Mouse (Mus musculus) limb, embryonic 10.5 days (tissue): Measurements from ENCODE around the gene Rnf123. TPM values are rescaled to one million over a fixed set of nuclear protein-coding genes. Genes with fewer than 3 reads are reported as not detected.

Source experiments
- DNase-seq: peaks from one replicate; pipeline ENCODE4 v3.0.0-alpha.2; 2017; ENCODE audit warnings: low spot score
- H3K27ac ChIP-seq: fragments of 300-500 bp; sonication (generic); 2 replicates; pipeline ENCODE4 v1.5.1; 2016; ENCODE audit warnings: mild to moderate bottlenecking
- H3K27me3 ChIP-seq: fragments of 300-500 bp; sonication (generic); 2 replicates; pipeline ENCODE4 v1.6.1; 2016; ENCODE audit warnings: low read depth, mild to moderate bottlenecking; ENCODE audit not compliant: poor library complexity, severe bottlenecking
- H3K36me3 ChIP-seq: fragments of 300-500 bp; sonication (generic); 2 replicates; pipeline ENCODE4 v1.6.1; 2016; ENCODE audit warnings: mild to moderate bottlenecking, moderate library complexity
- H3K4me1 ChIP-seq: fragments of 300-500 bp; sonication (generic); 2 replicates; pipeline ENCODE4 v1.6.1; 2016
- H3K4me3 ChIP-seq: fragments of 300-500 bp; sonication (generic); 2 replicates; pipeline ENCODE4 v1.5.1; 2016; ENCODE audit warnings: mild to moderate bottlenecking, moderate library complexity
- H3K9me3 ChIP-seq: fragments of 300-500 bp; sonication (generic); replicated peaks from 2 replicates; pipeline ENCODE4 v1.6.1; 2016; ENCODE audit warnings: mild to moderate bottlenecking
- WGBS: fragments of 180-500 bp; shearing (Covaris S2); methylation state at CpG from one replicate; pipeline ENCODE4 v1.1.7; 2016; 5-methylcytosine and 5-hydroxymethylcytosine counted together
- polyA plus RNA-seq: library from polyadenylated mRNA; unstranded; fragments of >200 nt; fragmentation: Nextera tagmentation; extraction: Ambion mirVana; gene quantifications from 2 replicates; pipeline ENCODE4 v1.2.1, GENCODE M21; 2016

Gene Rnf123
- polyA plus RNA-seq, 1 experiment from 2014 or later = 37.5 TPM

GRCm38 (mm10) chr9:108053665-108054225, 29.4 kb downstream of the Rnf123 start:
- 0 out of 2 replicates have a peak overlapping the region, but pooled peaks have one; percentile 34 for H3K4me3 ChIP-seq
- 94% methylated on average over 15 of the region's 15 CpGs for WGBS
- H3K36me3 ChIP-seq = peaks cover 79% of the 10 kb centered on the region
- no peaks in the 10 kb centered on the region for H3K9me3 ChIP-seq
- no peak for DNase-seq
- 0 out of 2 replicates have a peak overlapping the region, but pooled peaks have one; percentile 16 for H3K27ac ChIP-seq
- no peaks in the 10 kb centered on the region for H3K27me3 ChIP-seq
- peaks cover 22% of the 10 kb centered on the region for H3K4me1 ChIP-seq

GRCm38 (mm10) chr9:108052885-108053664, 30.1 kb downstream of the Rnf123 start, which contains the start of gene Amigo3:
Amigo3 (plus strand) TSS chr9:108053159.
- H3K36me3 ChIP-seq = peaks cover 72% of the 10 kb centered on the region
- 56% methylated on average over 20 of the region's 20 CpGs for WGBS
- peaks cover 28% of the 10 kb centered on the region for H3K4me1 ChIP-seq
- H3K27ac ChIP-seq = 0 out of 2 replicates have a peak within 1 kb of the TSS, but pooled peaks have one; percentile 16
- H3K9me3 ChIP-seq = no peaks in the 10 kb centered on the region
- peak; percentile 92 for DNase-seq
- H3K4me3 ChIP-seq = peak within 1 kb of the TSS; percentile 34
- no peaks in the 10 kb centered on the region for H3K27me3 ChIP-seq

GRCm38 (mm10) chr9:108052411-108052810, 30.7 kb downstream of the Rnf123 start:
- Histone ChIP-seq H3K4me1 (peaks cover 34% of the 10 kb centered on the region), H3K4me3 (no peak overlapping the region), H3K36me3 (peaks cover 68% of the 10 kb centered on the region), H3K27me3 (no peaks in the 10 kb centered on the region), H3K27ac (no peak overlapping the region), H3K9me3 (no peaks in the 10 kb centered on the region)
- WGBS = 74% methylated on average over 7 of the region's 7 CpGs
- no peak for DNase-seq

GRCm38 (mm10) chr9:108051931-108052220, 31.3 kb downstream of the Rnf123 start:
- Histone ChIP-seq H3K4me3 (no peak overlapping the region), H3K36me3 (peaks cover 68% of the 10 kb centered on the region), H3K4me1 (peaks cover 37% of the 10 kb centered on the region), H3K27me3 (no peaks in the 10 kb centered on the region), H3K9me3 (no peaks in the 10 kb centered on the region), H3K27ac (no peak overlapping the region)
- 89% methylated on average over 4 of the region's 4 CpGs for WGBS
- DNase-seq = no peak

GRCm38 (mm10) chr9:108051184-108051930, 31.8 kb downstream of the Rnf123 start:
- no peak for DNase-seq
- Histone ChIP-seq H3K27ac (no peak overlapping the region), H3K4me1 (peaks cover 37% of the 10 kb centered on the region), H3K27me3 (no peaks in the 10 kb centered on the region), H3K9me3 (no peaks in the 10 kb centered on the region), H3K4me3 (no peak overlapping the region), H3K36me3 (peaks cover 68% of the 10 kb centered on the region)
- WGBS = 93% methylated on average over 15 of the region's 15 CpGs

GRCm38 (mm10) chr9:108049561-108050251, 33.4 kb downstream of the Rnf123 start:
- H3K9me3 ChIP-seq = no peaks in the 10 kb centered on the region
- H3K27ac ChIP-seq = peak overlapping the region; percentile 81
- no peaks in the 10 kb centered on the region for H3K27me3 ChIP-seq
- H3K4me1 ChIP-seq = peaks cover 37% of the 10 kb centered on the region
- peaks cover 68% of the 10 kb centered on the region for H3K36me3 ChIP-seq
- DNase-seq = no peak
- WGBS = 42% methylated on average over 15 of the region's 15 CpGs
- H3K4me3 ChIP-seq = peak overlapping the region; percentile 64

- H3K27me3 ChIP-seq = no peaks in the 10 kb centered on the region
- no peaks in the 10 kb centered on the region for H3K9me3 ChIP-seq
- WGBS = under 1% methylated on average over 39 of the region's 39 CpGs
- peak within 1 kb of the TSS; percentile 81 for H3K27ac ChIP-seq
- peak within 1 kb of the TSS; percentile 64 for H3K4me3 ChIP-seq
- DNase-seq = peak; percentile 96
- H3K4me1 ChIP-seq = peaks cover 37% of the 10 kb centered on the region
- peaks cover 65% of the 10 kb centered on the region for H3K36me3 ChIP-seq
Observed at GRCm38 (mm10) chr9:108049016-108049455, 34.1 kb downstream of the Rnf123 start, which contains the start of gene Gmppb. Gmppb (plus strand) TSS chr9:108049242.

GRCm38 (mm10) chr9:108048566-108048955, 34.6 kb downstream of the Rnf123 start:
- no peak for DNase-seq
- Histone ChIP-seq H3K9me3 (no peaks in the 10 kb centered on the region), H3K27me3 (no peaks in the 10 kb centered on the region), H3K4me3 (peak overlapping the region; percentile 64), H3K36me3 (peaks cover 62% of the 10 kb centered on the region), H3K4me1 (peaks cover 37% of the 10 kb centered on the region), H3K27ac (peak overlapping the region; percentile 81)
- 2% methylated on average over 19 of the region's 19 CpGs for WGBS

- Histone ChIP-seq H3K4me3 (peak overlapping the region; percentile 64), H3K9me3 (no peaks in the 10 kb centered on the region), H3K4me1 (peaks cover 30% of the 10 kb centered on the region), H3K36me3 (peaks cover 63% of the 10 kb centered on the region), H3K27ac (peak overlapping the region; percentile 81; the same call in 1 of the 2 replicates), H3K27me3 (no peaks in the 10 kb centered on the region)
- DNase-seq = peak; percentile 35
- WGBS = 52% methylated on average over 17 of the region's 17 CpGs
Observed at GRCm38 (mm10) chr9:108047601-108048565, 35.3 kb downstream of the Rnf123 start.

GRCm38 (mm10) chr9:108046582-108046981, 36.6 kb downstream of the Rnf123 start:
- Histone ChIP-seq H3K27ac (no peak overlapping the region), H3K27me3 (no peaks in the 10 kb centered on the region), H3K9me3 (no peaks in the 10 kb centered on the region), H3K4me3 (no peak overlapping the region), H3K4me1 (peaks cover 26% of the 10 kb centered on the region), H3K36me3 (peaks cover 68% of the 10 kb centered on the region)
- 91% methylated on average over 4 of the region's 4 CpGs for WGBS
- DNase-seq = no peak

- WGBS = 97% methylated on average over 8 of the region's 8 CpGs
Observed at GRCm38 (mm10) chr9:108044751-108045492, 38.2 kb downstream of the Rnf123 start.

More at GRCm38 (mm10) chr9:108044751-108045492, 38.2 kb downstream of the Rnf123 start:
- Histone ChIP-seq H3K4me3 (no peak overlapping the region), H3K9me3 (no peaks in the 10 kb centered on the region), H3K27ac (no peak overlapping the region), H3K36me3 (peaks cover 70% of the 10 kb centered on the region), H3K27me3 (no peaks in the 10 kb centered on the region), H3K4me1 (peaks cover 22% of the 10 kb centered on the region)
- DNase-seq = no peak
